Mouse (Mus musculus) midbrain, embryonic 11.5 days (tissue): ENCODE measurements around the gene Coro1a. TPM values are rescaled to one million over a fixed set of nuclear protein-coding genes. Genes with fewer than 3 reads are reported as not detected.

Experiments used
- ATAC-seq: fragments of 200-750 bp; cut with Nextera tagmentation; 2 replicates; pipeline ENCODE4 v1.8.0; 2017; ENCODE audit warnings: moderate TSS enrichment, moderate library complexity; ENCODE audit not compliant: low FRiP score
- DNase-seq: peaks from one replicate; pipeline ENCODE4 v3.0.0; 2015; ENCODE audit warnings: low spot score; ENCODE audit errors: missing footprints
- H3K27ac ChIP-seq: fragments of 300-500 bp; sonication (generic); 2 replicates; pipeline ENCODE4 v1.5.1; 2014; ENCODE audit warnings: low read depth, low read length
- H3K27me3 ChIP-seq: fragments of 300-500 bp; sonication (generic); 2 replicates; pipeline ENCODE4 v1.6.1; 2014; ENCODE audit warnings: mild to moderate bottlenecking, low read length, moderate library complexity, mixed read lengths; ENCODE audit not compliant: control insufficient read depth, insufficient read depth
- H3K36me3 ChIP-seq: fragments of 300-500 bp; sonication (generic); 2 replicates; pipeline ENCODE4 v1.6.1; 2014; ENCODE audit warnings: mild to moderate bottlenecking, low read length, moderate library complexity, mixed read lengths; ENCODE audit not compliant: control insufficient read depth, insufficient read depth
- H3K4me1 ChIP-seq: fragments of 300-500 bp; sonication (generic); 2 replicates; pipeline ENCODE4 v1.6.1; 2014; ENCODE audit warnings: low read length; ENCODE audit not compliant: control insufficient read depth, insufficient read depth
- H3K4me2 ChIP-seq: fragments of 300-500 bp; sonication (generic); 2 replicates; pipeline ENCODE4 v1.6.1; 2014; ENCODE audit warnings: mild to moderate bottlenecking, moderate library complexity
- H3K4me3 ChIP-seq: fragments of 300-500 bp; sonication (generic); 2 replicates; pipeline ENCODE4 v1.5.1; 2014; ENCODE audit warnings: low read depth, low read length
- H3K9ac ChIP-seq: fragments of 300-500 bp; sonication (generic); 2 replicates; pipeline ENCODE4 v1.6.1; 2014; ENCODE audit warnings: low read length
- H3K9me3 ChIP-seq: fragments of 300-500 bp; sonication (generic); 2 replicates; pipeline ENCODE4 v1.6.1; 2016; ENCODE audit warnings: low read length; ENCODE audit not compliant: control insufficient read depth
- WGBS: fragments of 180-500 bp; shearing (Covaris S2); extraction: QIAGEN DNeasy Blood & Tissue Kit; methylation state at CpG from one replicate; pipeline ENCODE4 v1.1.7; 2014; 5-methylcytosine and 5-hydroxymethylcytosine counted together
- polyA plus RNA-seq: library from polyadenylated mRNA; unstranded; fragments of >200 nt; fragmentation: Nextera tagmentation; extraction: Ambion mirVana; gene quantifications from 2 replicates; pipeline ENCODE4 v1.2.1, GENCODE M21; 2014

Coro1a gene
- polyA plus RNA-seq, 1 experiment from 2014 or later, result 46.2 TPM

- Histone ChIP-seq H3K4me1 (peaks cover 13% of the 10 kb centered on the region), H3K27me3 (peaks cover 11% of the 10 kb centered on the region), H3K27ac (no peak overlapping the region), H3K4me3 (no peak overlapping the region), H3K36me3 (no peaks in the 10 kb centered on the region), H3K9me3 (no peaks in the 10 kb centered on the region), H3K4me2 (no peak overlapping the region), H3K9ac (peak overlapping the region; percentile 6; the same call in 1 of the 2 replicates)
- DNase-seq (no peak), ATAC-seq (peak; percentile 6; the same call in 1 of the 2 replicates)
- 63% methylated on average over 23 of the region's 24 CpGs for WGBS
These were observed 5.8 kb downstream of the Coro1a start for GRCm38 (mm10) chr7:126701559-126702357.

- Histone ChIP-seq H3K4me2 (peak overlapping the region; percentile 21; the same call in 1 of the 2 replicates), H3K9ac (peak overlapping the region; percentile 6; the same call in 1 of the 2 replicates), H3K9me3 (no peaks in the 10 kb centered on the region), H3K4me1 (peaks cover 18% of the 10 kb centered on the region), H3K27ac (no peak overlapping the region), H3K36me3 (no peaks in the 10 kb centered on the region), H3K27me3 (peaks cover 11% of the 10 kb centered on the region), H3K4me3 (no peak overlapping the region)
- DNase-seq (peak; percentile 99), ATAC-seq (peak; percentile 55)
- under 1% methylated on average over 11 of the region's 11 CpGs for WGBS
These were observed 6.5 kb downstream of the Coro1a start for GRCm38 (mm10) chr7:126701070-126701469.

GRCm38 (mm10) chr7:126700063-126701015 lies 7.2 kb downstream of the Coro1a start:
- Histone ChIP-seq H3K4me3 (no peak overlapping the region), H3K27me3 (peaks cover 11% of the 10 kb centered on the region), H3K27ac (no peak overlapping the region), H3K4me1 (peaks cover 18% of the 10 kb centered on the region), H3K36me3 (no peaks in the 10 kb centered on the region), H3K9me3 (no peaks in the 10 kb centered on the region), H3K4me2 (no peak overlapping the region), H3K9ac (no peak overlapping the region)
- DNase-seq (no peak), ATAC-seq (no peak; the same call in 1 of the 2 replicates)
- WGBS, result 81% methylated on average over 25 of the region's 25 CpGs

GRCm38 (mm10) chr7:126697838-126698237 lies 9.7 kb downstream of the Coro1a start:
- no peak for DNase-seq
- H3K27ac ChIP-seq, result no peak overlapping the region
- no peak overlapping the region for H3K9ac ChIP-seq
- H3K36me3 ChIP-seq, result no peaks in the 10 kb centered on the region
- peaks cover 16% of the 10 kb centered on the region for H3K4me1 ChIP-seq
- ATAC-seq, result no peak
- H3K4me2 ChIP-seq, result no peak overlapping the region
- H3K4me3 ChIP-seq, result no peak overlapping the region
- no peaks in the 10 kb centered on the region for H3K9me3 ChIP-seq
- H3K27me3 ChIP-seq, result peaks cover under 1% of the 10 kb centered on the region; the same call in 1 of the 2 replicates
- 94% methylated on average over 8 of the region's 8 CpGs for WGBS

- Histone ChIP-seq H3K27me3 (no peaks in the 10 kb centered on the region), H3K9me3 (no peaks in the 10 kb centered on the region), H3K36me3 (no peaks in the 10 kb centered on the region; the same call in 1 of the 2 replicates), H3K9ac (peak overlapping the region; percentile 67), H3K27ac (no peak overlapping the region), H3K4me1 (peaks cover 16% of the 10 kb centered on the region), H3K4me3 (peak overlapping the region; percentile 81), H3K4me2 (peak overlapping the region; percentile 71)
- WGBS, result 75% methylated on average over 3 of the region's 3 CpGs
- DNase-seq (no peak), ATAC-seq (no peak)
These were observed 10.7 kb downstream of the Coro1a start for GRCm38 (mm10) chr7:126696886-126697285.

- ATAC-seq (no peak), DNase-seq (no peak)
- peaks cover 16% of the 10 kb centered on the region for H3K4me1 ChIP-seq
- WGBS, result 5% methylated on average over 17 of the region's 17 CpGs
- peak overlapping the region; percentile 81 for H3K4me3 ChIP-seq
- peak overlapping the region; percentile 71 for H3K4me2 ChIP-seq
- no peaks in the 10 kb centered on the region for H3K9me3 ChIP-seq
- peak overlapping the region; percentile 67 for H3K9ac ChIP-seq
- H3K27me3 ChIP-seq, result no peaks in the 10 kb centered on the region
- H3K36me3 ChIP-seq, result peaks cover under 1% of the 10 kb centered on the region; the same call in 1 of the 2 replicates
- H3K27ac ChIP-seq, result no peak overlapping the region
These were observed 11.3 kb downstream of the Coro1a start for GRCm38 (mm10) chr7:126696303-126696702.

- Histone ChIP-seq H3K36me3 (peaks cover 4% of the 10 kb centered on the region; the same call in 1 of the 2 replicates), H3K27ac (peak within 1 kb of the TSS; percentile 73), H3K27me3 (no peaks in the 10 kb centered on the region), H3K9ac (peak within 1 kb of the TSS; percentile 67), H3K9me3 (no peaks in the 10 kb centered on the region), H3K4me2 (peak within 1 kb of the TSS; percentile 71), H3K4me1 (peaks cover 12% of the 10 kb centered on the region), H3K4me3 (peak within 1 kb of the TSS; percentile 81)
- under 1% methylated on average over 40 of the region's 40 CpGs for WGBS
- DNase-seq (peak; percentile 99), ATAC-seq (peak; percentile 94)
These were observed 11.9 kb downstream of the Coro1a start, which contains the start of gene Slx1b for GRCm38 (mm10) chr7:126695631-126696207. Gene Slx1b (minus strand): TSS chr7:126695784.

GRCm38 (mm10) chr7:126695210-126695611 lies 12.4 kb downstream of the Coro1a start, which contains the start of gene Bola2:
Gene Bola2 (plus strand): TSS chr7:126695401.
- Histone ChIP-seq H3K36me3 (peaks cover 7% of the 10 kb centered on the region; the same call in 1 of the 2 replicates), H3K4me2 (peak within 1 kb of the TSS; percentile 71), H3K27me3 (no peaks in the 10 kb centered on the region), H3K4me1 (peaks cover 12% of the 10 kb centered on the region), H3K27ac (peak within 1 kb of the TSS; percentile 73), H3K4me3 (peak within 1 kb of the TSS; percentile 81), H3K9ac (peak within 1 kb of the TSS; percentile 67), H3K9me3 (no peaks in the 10 kb centered on the region)
- ATAC-seq (peak; percentile 64), DNase-seq (no peak)
- WGBS, result under 1% methylated on average over 31 of the region's 31 CpGs
